Mouse (Mus musculus) forebrain, postnatal 0 days (tissue): Measurements from ENCODE around the gene Foxp4. TPM values are rescaled to one million over a fixed set of nuclear protein-coding genes. Genes with fewer than 3 reads are reported as not detected.

ENCODE experiments used
- ATAC-seq: fragments of 200-750 bp; cut with Nextera tagmentation; 2 replicates; pipeline ENCODE4 v1.8.0; 2017; ENCODE audit warnings: mild to moderate bottlenecking, moderate library complexity
- DNase-seq: peaks from one replicate; pipeline ENCODE4 v3.0.0-alpha.2; 2015
- H3K27ac ChIP-seq: fragments of 300-500 bp; sonication (generic); 2 replicates; pipeline ENCODE4 v1.5.1; 2014; ENCODE audit warnings: low read depth, mild to moderate bottlenecking, antibody characterized with exemption, low read length, moderate library complexity, mixed read lengths
- H3K27me3 ChIP-seq: fragments of 300-500 bp; sonication (generic); 2 replicates; pipeline ENCODE4 v1.6.1; 2014; ENCODE audit warnings: mild to moderate bottlenecking, low read length, mixed read lengths; ENCODE audit not compliant: insufficient read depth
- H3K36me3 ChIP-seq: fragments of 300-500 bp; sonication (generic); 2 replicates; pipeline ENCODE4 v1.6.1; 2014; ENCODE audit warnings: mild to moderate bottlenecking, moderate library complexity; ENCODE audit not compliant: insufficient read depth
- H3K4me1 ChIP-seq: fragments of 300-500 bp; sonication (generic); 2 replicates; pipeline ENCODE4 v1.6.1; 2014; ENCODE audit warnings: antibody characterized with exemption; ENCODE audit not compliant: insufficient read depth
- H3K4me2 ChIP-seq: fragments of 300-500 bp; sonication (generic); 2 replicates; pipeline ENCODE4 v1.6.1; 2014; ENCODE audit warnings: low read depth, mild to moderate bottlenecking, moderate library complexity
- H3K4me3 ChIP-seq: fragments of 300-500 bp; sonication (generic); 2 replicates; pipeline ENCODE4 v1.5.1; 2014; ENCODE audit warnings: low read depth, low read length, mixed read lengths
- H3K9ac ChIP-seq: fragments of 300-500 bp; sonication (generic); 2 replicates; pipeline ENCODE4 v1.6.1; 2014; ENCODE audit warnings: mild to moderate bottlenecking
- H3K9me3 ChIP-seq: fragments of 300-500 bp; sonication (generic); 2 replicates; pipeline ENCODE4 v1.6.1; 2016; ENCODE audit warnings: low read length
- CTCF ChIP-seq: sonication (generic); IDR thresholded peaks from 2 replicates; pipeline ENCODE4 v1.5.1; 2016; ENCODE audit warnings: antibody characterized with exemption, control low read depth, low read depth
- WGBS: fragments of 180-500 bp; shearing (Covaris S2); extraction: QIAGEN DNeasy Blood & Tissue Kit; methylation state at CpG from one replicate; pipeline ENCODE4 v1.1.7; 2014; 5-methylcytosine and 5-hydroxymethylcytosine counted together
- polyA plus RNA-seq: library from polyadenylated mRNA; unstranded; fragments of >200 nt; fragmentation: Nextera tagmentation; extraction: Ambion mirVana; gene quantifications from 2 replicates; pipeline ENCODE4 v1.2.1, GENCODE M21; 2015
- total RNA-seq: library from RNA; depleted of rRNA; stranded (reverse); fragments of >200 nt; gene quantifications from 2 replicates; pipeline ENCODE4 v1.2.3, GENCODE M21; 2014

Gene Foxp4
- total and polyA plus RNA-seq, 2 experiments from 2014 or later: 56.4 to 108 TPM

DNA sequence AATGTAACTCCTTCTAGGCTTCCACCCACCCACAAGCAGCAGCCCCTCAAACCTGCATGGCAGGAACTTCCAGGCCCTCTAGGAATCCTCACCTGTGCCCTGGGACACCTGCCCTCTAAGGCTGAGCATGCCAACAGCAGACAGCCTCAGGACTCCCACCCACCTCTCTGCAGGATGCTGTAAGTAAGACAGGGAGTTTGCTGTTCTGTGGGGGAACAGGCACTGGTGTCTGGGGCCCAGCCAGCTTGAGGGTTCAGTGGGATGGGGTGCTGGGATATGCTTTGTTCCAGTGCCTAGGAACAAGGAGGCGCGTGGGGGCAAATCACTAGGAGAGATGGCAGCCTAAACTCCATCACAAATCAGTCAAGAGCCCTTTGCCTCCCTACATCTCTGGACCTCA is 16.4 kb downstream of the Foxp4 start:
- no peaks in the 10 kb centered on the region for H3K9me3 ChIP-seq
- H3K4me2 ChIP-seq: no peak overlapping the region
- H3K27ac ChIP-seq: no peak overlapping the region
- H3K4me3 ChIP-seq: no peak overlapping the region
- WGBS: 70% methylated on average over 2 of the region's 2 CpGs
- no peak for TF ChIP-seq CTCF
- H3K4me1 ChIP-seq: 0 out of 2 replicates have a peak, but pooled peaks cover 3% of the 10 kb centered on the region
- no peak for DNase-seq
- ATAC-seq: no peak
- no peaks in the 10 kb centered on the region; the same call in 1 of the 2 replicates for H3K27me3 ChIP-seq
- H3K9ac ChIP-seq: no peak overlapping the region
- H3K36me3 ChIP-seq: no peaks in the 10 kb centered on the region

GRCm38 (mm10) chr17:47907366-47907920 is 17.0 kb downstream of the Foxp4 start:
- DNase-seq (no peak), ATAC-seq (no peak)
- Histone ChIP-seq H3K4me3 (no peak overlapping the region), H3K4me1 (0 out of 2 replicates have a peak, but pooled peaks cover 3% of the 10 kb centered on the region), H3K36me3 (no peaks in the 10 kb centered on the region), H3K9me3 (no peaks in the 10 kb centered on the region), H3K9ac (no peak overlapping the region), H3K4me2 (no peak overlapping the region), H3K27me3 (no peaks in the 10 kb centered on the region; the same call in 1 of the 2 replicates), H3K27ac (no peak overlapping the region)
- WGBS: 28% methylated on average over 9 of the region's 9 CpGs
- TF ChIP-seq CTCF: no peak

- Histone ChIP-seq H3K4me1 (0 out of 2 replicates have a peak, but pooled peaks cover 3% of the 10 kb centered on the region), H3K4me2 (peak overlapping the region; percentile 32), H3K9ac (0 out of 2 replicates have a peak overlapping the region, but pooled peaks have one; percentile 25), H3K9me3 (no peaks in the 10 kb centered on the region), H3K36me3 (no peaks in the 10 kb centered on the region), H3K27ac (no peak overlapping the region), H3K4me3 (peak overlapping the region; percentile 5; the same call in 1 of the 2 replicates), H3K27me3 (no peaks in the 10 kb centered on the region; the same call in 1 of the 2 replicates)
- 36% methylated on average over 29 of the region's 35 CpGs for WGBS
- DNase-seq: no peak
- peak; percentile 25; the same call in 1 of the 2 replicates for ATAC-seq
- peak; percentile 24; the same call in 1 of the 2 replicates for TF ChIP-seq CTCF
These were observed 20.4 kb downstream of the Foxp4 start for GRCm38 (mm10) chr17:47903846-47904680.

DNA sequence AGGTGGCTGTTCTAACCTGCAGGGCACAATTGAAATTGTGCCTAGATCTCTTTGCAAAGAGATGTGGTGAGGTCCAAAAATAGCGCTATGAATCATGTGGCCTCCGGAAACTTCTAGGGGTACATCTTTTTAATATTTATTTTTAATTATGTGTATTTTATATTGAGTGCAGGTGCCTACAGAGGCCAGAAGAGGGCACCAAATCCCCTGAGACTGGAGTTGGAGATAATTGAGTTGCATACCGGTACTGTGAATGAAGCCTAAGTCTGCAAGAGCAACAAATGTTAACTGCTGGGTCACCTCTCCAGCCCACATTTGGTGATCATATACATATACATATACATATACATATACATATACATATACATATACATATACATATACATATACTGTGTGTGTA is 22.7 kb downstream of the Foxp4 start:
- no peaks in the 10 kb centered on the region for H3K36me3 ChIP-seq
- no peak overlapping the region for H3K4me3 ChIP-seq
- no peak for ATAC-seq
- H3K9me3 ChIP-seq: no peaks in the 10 kb centered on the region
- no peak for DNase-seq
- TF ChIP-seq CTCF: peak; percentile 55
- H3K4me2 ChIP-seq: no peak overlapping the region
- no peak overlapping the region for H3K9ac ChIP-seq
- no peaks in the 10 kb centered on the region for H3K27me3 ChIP-seq
- WGBS: 68% methylated on average over 3 of the region's 3 CpGs
- peaks cover 7% of the 10 kb centered on the region for H3K4me1 ChIP-seq
- no peak overlapping the region for H3K27ac ChIP-seq

DNA sequence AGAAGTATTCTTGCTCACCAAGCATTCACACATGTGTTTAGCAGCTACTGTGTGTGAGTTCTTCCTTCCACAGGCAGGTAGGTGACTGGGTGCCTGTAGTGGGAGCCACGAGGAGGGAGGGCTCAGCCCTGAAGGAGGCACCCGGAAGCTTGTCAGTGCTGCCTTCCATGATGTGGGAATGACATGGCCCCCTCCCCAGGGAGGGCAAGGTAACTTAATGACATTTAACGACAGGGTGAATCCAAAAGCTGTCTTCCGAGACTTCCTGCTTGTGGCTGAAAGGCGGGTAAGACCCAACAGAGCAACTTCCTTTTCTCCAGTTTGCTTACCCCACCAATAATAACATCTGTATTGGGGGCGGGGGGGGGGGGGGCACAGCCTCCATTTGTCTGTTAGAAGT is 23.7 kb downstream of the Foxp4 start:
- no peak for TF ChIP-seq CTCF
- Histone ChIP-seq H3K9ac (no peak overlapping the region), H3K4me1 (peaks cover 7% of the 10 kb centered on the region), H3K4me2 (no peak overlapping the region), H3K9me3 (no peaks in the 10 kb centered on the region), H3K27me3 (no peaks in the 10 kb centered on the region), H3K27ac (no peak overlapping the region), H3K4me3 (no peak overlapping the region), H3K36me3 (no peaks in the 10 kb centered on the region)
- ATAC-seq: no peak
- no peak for DNase-seq
- 53% methylated on average over 6 of the region's 6 CpGs for WGBS

GRCm38 (mm10) chr17:47899156-47899555 is 25.3 kb downstream of the Foxp4 start:
- 35% methylated on average over 4 of the region's 4 CpGs for WGBS
- H3K9me3 ChIP-seq: no peaks in the 10 kb centered on the region
- no peak overlapping the region for H3K4me2 ChIP-seq
- peaks cover 5% of the 10 kb centered on the region for H3K4me1 ChIP-seq
- no peak overlapping the region for H3K4me3 ChIP-seq
- H3K27ac ChIP-seq: no peak overlapping the region
- no peak for ATAC-seq
- TF ChIP-seq CTCF: no peak
- no peaks in the 10 kb centered on the region for H3K27me3 ChIP-seq
- H3K36me3 ChIP-seq: no peaks in the 10 kb centered on the region
- no peak for DNase-seq
- no peak overlapping the region for H3K9ac ChIP-seq
